Mouse (Mus musculus): ENCODE measurements at regions not wholly inside any gene's neighbourhood (a gene's known extent, or its start where the extent isn't known, plus 50 kb on each side); places are given as distances from the start of the nearest gene placed in this dataset.

DNA sequence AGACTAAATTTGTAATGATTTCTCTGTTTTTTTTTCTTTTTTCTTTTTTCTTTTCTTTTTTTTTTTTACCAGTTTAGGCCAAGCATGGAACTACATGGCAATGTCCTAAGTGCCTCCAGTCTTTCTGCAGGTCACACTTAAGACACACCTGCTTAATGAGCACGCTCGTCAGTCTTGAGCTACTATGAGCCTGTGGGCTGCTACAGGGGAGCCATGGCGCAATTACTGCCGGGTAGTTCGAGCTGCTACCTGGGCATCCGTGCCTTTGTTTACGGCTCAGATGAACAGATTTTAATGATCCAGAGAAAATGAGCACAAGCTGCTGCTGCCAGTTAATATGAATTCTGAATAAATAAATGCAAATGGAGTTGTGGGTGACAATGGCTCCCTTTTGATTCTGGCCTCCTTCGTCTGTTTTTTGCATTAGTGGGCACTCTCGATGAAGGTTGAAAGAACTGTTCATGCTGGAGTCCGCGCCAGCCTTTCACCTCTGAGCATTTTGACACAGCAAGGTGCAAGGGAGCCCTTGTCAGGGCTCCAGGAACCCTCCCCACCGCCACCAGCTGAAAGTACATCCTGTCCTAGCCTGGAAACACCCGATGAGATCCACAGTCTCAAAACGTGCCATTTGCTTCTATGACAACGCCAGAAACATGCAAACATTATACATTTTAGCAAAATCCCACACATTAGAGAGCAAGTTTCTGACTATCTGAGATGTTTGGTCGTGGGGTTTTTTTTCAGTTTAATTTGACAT lies 81.3 kb upstream of the 1700025G04Rik start:
- intact Hi-C loops (cut with DNase I) = no loop called here
- peak in 1 of 2 experiments; percentile 31 for DNase-seq

DNA sequence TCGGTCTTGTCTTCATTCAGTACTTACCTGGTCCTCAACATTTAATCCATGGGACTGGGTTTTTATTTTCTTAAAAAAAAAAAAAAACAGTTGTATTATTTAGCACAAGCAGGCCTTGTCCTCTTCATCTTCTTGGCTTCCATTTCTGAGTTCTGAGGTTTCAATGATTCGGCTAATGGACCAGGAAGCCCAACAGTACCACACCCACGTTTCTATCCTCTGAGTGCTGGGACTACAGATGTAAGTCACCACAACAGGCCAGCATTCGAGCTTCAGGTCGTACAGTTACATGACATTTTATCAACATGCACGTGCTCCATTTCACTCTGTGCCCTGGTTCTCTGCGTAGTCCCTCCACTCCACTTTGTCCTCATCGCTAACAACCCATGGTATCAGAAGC lies 80.7 kb upstream of the 1700025G04Rik start:
- DNase-seq = no peak
- intact Hi-C loops (cut with DNase I) = no loop called here

DNA sequence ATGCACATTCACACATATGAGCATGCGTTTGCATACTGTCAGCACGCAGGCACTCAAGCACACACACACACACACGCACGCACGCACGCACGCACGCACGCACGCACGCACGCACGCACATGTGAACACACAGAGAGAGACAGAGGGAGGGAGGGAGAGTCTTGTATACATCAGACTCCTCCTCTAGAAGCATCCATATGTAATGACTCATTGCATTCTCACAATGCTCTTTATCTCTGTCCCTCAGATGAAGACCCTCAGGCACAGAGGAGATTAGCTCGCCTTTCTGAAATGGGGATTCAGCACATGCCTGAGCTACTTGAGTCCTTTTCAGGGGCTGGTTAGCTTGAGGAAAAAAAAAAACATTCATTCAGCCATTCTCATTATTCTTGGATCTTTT lies 79.6 kb upstream of the 1700025G04Rik start:
- intact Hi-C loops (cut with DNase I) = loop anchor here (5.0 kb wide), 1 partner anchor 53 kb away; no protein-coding TSS in a partner anchor

DNA sequence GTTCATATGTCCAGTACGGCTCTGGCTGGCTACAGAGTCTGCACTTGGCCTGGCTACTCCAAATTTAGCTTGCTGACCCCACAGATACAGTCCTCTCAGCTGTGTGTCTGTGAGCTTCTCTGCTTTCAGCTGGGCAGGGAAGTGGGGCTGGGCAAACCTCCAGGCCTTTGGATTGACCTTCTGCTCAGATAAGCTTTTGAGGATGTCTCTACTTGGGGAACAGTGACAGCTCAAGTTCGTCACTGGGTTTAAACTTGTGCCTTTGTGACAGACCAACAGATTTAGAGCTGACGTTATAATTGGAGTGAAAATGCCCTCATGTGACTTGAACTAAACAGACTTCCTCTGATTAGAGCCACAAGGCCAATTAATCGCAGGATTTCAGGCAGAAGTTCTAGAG lies 78.4 kb upstream of the 1700025G04Rik start:
- DNase-seq = peak; percentile 73 to 78
- intact Hi-C loops (cut with DNase I) = loop anchor here (5.0 kb wide), 1 partner anchor 54 kb away; no protein-coding TSS in a partner anchor

More for the DNA sequence above, 79.6 kb upstream of the 1700025G04Rik start:
- DNase-seq = no peak

DNA sequence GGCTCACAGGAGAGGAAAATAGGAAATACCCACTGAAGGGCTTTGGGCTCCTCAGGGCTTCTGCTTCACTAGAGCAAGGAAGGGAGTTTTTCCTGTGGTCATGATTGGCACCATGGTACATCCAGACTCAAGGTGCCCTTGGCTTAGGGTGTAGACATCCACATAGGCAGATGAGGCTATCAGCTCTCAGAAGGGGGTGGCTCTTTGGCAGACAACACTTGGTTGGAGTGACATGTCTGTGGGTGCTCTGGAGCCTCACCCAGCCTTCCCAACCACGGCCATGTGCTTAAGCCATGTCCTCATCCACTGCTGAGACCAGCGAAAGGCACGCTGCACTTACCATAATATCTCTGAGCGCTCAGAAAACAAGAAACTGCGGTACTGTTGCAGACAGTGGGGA lies 77.8 kb upstream of the 1700025G04Rik start:
- no peak for DNase-seq
- intact Hi-C loops (cut with DNase I) = loop anchor here (5.0 kb wide), 1 partner anchor 55 kb away; no protein-coding TSS in a partner anchor

DNA sequence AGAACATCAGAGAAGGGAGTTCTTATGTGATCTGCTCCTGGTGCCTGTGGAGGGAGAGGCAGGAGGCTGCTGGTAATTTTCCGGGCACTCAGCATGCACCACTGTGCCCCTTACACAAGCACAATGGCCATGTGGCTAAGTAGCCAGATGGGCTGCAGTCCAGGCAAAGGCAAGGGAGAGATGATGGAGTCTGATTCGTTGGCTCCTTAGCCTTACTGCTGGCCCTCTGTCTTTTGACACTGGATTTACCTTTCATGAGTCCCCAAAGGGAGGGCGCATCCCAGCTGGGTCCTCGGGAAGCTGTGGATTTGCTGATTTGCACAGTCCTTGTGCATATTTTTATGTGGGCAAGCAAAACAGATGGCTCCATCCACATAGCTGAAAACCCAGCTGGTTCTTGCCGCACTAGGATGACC lies 75.6 kb upstream of the 1700025G04Rik start:
- intact Hi-C loops (cut with DNase I) = loop anchor here (5.0 kb wide), 1 partner anchor 57 kb away; no protein-coding TSS in a partner anchor
- DNase-seq = no peak

DNA sequence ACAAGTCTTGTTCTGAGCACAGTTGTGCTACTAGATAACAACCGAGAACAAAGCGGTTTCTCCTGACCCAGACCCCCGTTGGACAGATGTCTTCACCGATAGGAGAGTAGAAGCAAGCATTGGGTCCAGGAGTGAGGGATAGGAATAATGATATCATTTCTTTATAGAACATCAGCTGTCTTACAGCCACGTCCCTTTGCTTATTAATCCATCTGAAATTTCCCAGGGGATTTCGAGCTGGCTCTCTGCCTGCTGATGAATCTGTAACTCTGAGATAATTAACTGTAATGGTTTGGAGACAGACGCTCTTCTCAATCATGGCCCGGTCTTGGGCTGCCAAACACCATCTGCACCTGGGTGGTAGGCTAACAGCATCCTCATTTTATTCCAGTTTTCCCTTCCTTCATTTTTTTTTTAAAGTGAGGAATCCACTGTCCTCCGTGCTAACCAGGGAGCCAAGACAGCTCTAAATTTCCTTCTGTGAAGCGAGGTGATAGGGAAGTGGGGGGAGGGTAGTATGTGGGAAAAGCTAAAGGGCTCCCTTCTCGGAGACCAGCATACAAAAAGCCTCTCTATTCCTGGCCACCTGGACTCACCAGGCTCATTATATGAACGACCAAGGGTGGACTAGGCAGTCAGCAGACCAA lies 75.0 kb upstream of the 1700025G04Rik start:
- no peak for DNase-seq
- intact Hi-C loops (cut with DNase I) = loop anchor here (5.0 kb wide), 1 partner anchor 57 kb away; no protein-coding TSS in a partner anchor

DNA sequence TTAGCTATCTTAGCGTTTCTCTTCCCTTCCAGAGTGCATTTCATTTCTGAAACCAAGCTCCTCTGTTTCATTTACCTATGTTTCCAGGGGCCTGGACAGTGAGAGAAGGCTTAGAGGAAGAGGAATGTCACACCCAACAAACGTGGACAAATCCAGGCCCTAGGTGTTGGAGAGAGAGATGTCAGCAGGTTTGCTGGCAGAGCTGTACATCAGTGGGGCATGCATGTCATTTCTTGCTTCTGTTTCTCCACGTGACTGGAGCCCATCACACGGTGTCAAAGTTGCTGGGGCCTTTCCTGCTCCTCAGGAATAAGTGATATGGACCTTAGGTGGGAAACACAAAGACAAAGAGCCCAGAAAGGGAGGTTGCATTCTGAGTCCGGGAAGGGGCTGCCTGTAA lies 74.3 kb upstream of the 1700025G04Rik start:
- DNase-seq = no peak
- intact Hi-C loops (cut with DNase I) = no loop called here

DNA sequence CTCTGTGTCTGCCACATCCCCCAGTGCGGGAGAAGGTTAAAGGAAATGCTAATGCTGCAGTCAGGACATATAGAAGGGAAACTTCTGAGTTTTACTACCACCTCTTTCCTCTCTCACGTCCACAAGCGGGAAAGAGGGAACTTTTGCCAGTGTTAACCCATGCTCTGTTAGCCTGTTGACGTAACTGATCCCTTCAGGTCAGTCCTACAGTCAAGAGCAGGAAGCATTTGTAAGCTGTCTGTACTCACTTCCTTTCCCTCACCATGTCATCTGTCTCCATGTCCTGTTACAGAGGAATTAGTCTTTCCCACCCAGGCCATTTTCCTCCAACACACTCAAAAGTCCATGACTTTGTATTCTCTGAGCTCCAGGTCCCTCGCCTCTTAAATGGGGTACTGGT lies 62.5 kb upstream of the 1700025G04Rik start:
- no peak for DNase-seq
- intact Hi-C loops (cut with DNase I) = no loop called here

DNA sequence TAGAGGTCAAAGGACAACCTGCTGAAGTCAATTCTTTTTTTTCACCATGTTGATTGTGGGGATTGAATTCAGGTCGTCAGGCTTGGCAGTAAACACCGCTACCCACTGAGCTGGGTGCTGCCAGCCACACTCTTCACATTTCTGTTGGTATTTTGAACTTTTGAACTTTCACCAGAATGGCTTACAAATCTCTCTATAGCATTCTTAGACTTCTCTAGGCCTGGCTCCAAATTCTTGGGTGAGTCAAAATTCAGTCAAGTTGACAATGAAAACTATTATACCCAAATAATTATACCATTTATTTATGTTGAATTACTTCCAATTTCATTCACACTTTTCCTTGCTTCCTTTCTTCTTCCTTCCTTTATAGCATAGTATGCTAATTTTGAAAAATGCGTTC lies 58.8 kb upstream of the 1700025G04Rik start:
- no peak for DNase-seq
- intact Hi-C loops (cut with DNase I) = no loop called here

DNA sequence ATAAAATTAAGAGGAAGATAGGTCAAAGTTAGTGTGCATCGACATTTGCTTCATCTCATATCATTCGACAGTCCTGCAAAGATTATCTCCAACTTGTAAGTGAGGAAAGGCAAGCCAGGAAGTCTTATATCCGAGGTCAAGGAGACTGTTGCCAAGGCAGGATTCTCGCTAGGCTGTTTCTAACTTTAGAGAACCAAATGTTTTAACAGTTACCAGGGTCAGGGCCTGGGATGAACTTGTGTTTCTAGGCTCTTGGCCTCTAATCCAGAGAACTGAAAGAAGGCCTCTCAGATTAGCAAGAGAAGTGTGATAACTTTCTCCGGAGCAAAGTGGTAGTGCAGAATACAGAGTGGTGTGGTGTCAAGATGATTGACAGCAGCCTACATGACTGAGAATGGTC lies 50.2 kb upstream of the 1700025G04Rik start:
- intact Hi-C loops (cut with DNase I) = no loop called here
- DNase-seq = peak in 1 of 2 experiments; percentile 11
